Mouse (Mus musculus) small intestine, adult 2 months (tissue): ENCODE results near the gene Inca1.

Source experiments
- CTCF ChIP-seq: fragments of 200-500 bp; IDR thresholded peaks from 2 replicates; pipeline ENCODE4 v1.5.1; 2012; ENCODE audit warnings: low read depth, mild to moderate bottlenecking, control low read depth, inconsistent platforms, low read length, moderate library complexity, mixed read lengths; ENCODE audit not compliant: insufficient replicate concordance, insufficient read length; ENCODE audit errors: extremely low read depth
- POLR2A ChIP-seq: fragments of 200-500 bp; IDR thresholded peaks from 2 replicates; pipeline ENCODE4 v1.6.1; 2012; ENCODE audit warnings: low read depth, mild to moderate bottlenecking, control low read depth, inconsistent platforms, low read length, moderate library complexity

GRCm38 (mm10) chr11:70674501-70674900 is 25.5 kb downstream of the Inca1 start:
- no peak for TF ChIP-seq CTCF
- TF ChIP-seq POLR2A = no peak
